Mouse (Mus musculus) midbrain, embryonic 11.5 days (tissue): Measurements from ENCODE around the gene Hist1h2bh. TPM values are rescaled to one million over a fixed set of nuclear protein-coding genes. Genes with fewer than 3 reads are reported as not detected.
"Not testable (repeated sequence)": the region's sequence is repeated elsewhere in the genome, so short reads cannot be mapped to it uniquely, and the experiment has no call there.

Source experiments
- ATAC-seq: fragments of 200-750 bp; cut with Nextera tagmentation; 2 replicates; pipeline ENCODE4 v1.8.0; 2017; ENCODE audit warnings: moderate TSS enrichment, moderate library complexity; ENCODE audit not compliant: low FRiP score
- DNase-seq: peaks from one replicate; pipeline ENCODE4 v3.0.0; 2015; ENCODE audit warnings: low spot score; ENCODE audit errors: missing footprints
- H3K27ac ChIP-seq: fragments of 300-500 bp; sonication (generic); 2 replicates; pipeline ENCODE4 v1.5.1; 2014; ENCODE audit warnings: low read depth, low read length
- H3K27me3 ChIP-seq: fragments of 300-500 bp; sonication (generic); 2 replicates; pipeline ENCODE4 v1.6.1; 2014; ENCODE audit warnings: mild to moderate bottlenecking, low read length, moderate library complexity, mixed read lengths; ENCODE audit not compliant: control insufficient read depth, insufficient read depth
- H3K36me3 ChIP-seq: fragments of 300-500 bp; sonication (generic); 2 replicates; pipeline ENCODE4 v1.6.1; 2014; ENCODE audit warnings: mild to moderate bottlenecking, low read length, moderate library complexity, mixed read lengths; ENCODE audit not compliant: control insufficient read depth, insufficient read depth
- H3K4me1 ChIP-seq: fragments of 300-500 bp; sonication (generic); 2 replicates; pipeline ENCODE4 v1.6.1; 2014; ENCODE audit warnings: low read length; ENCODE audit not compliant: control insufficient read depth, insufficient read depth
- H3K4me2 ChIP-seq: fragments of 300-500 bp; sonication (generic); 2 replicates; pipeline ENCODE4 v1.6.1; 2014; ENCODE audit warnings: mild to moderate bottlenecking, moderate library complexity
- H3K4me3 ChIP-seq: fragments of 300-500 bp; sonication (generic); 2 replicates; pipeline ENCODE4 v1.5.1; 2014; ENCODE audit warnings: low read depth, low read length
- H3K9ac ChIP-seq: fragments of 300-500 bp; sonication (generic); 2 replicates; pipeline ENCODE4 v1.6.1; 2014; ENCODE audit warnings: low read length
- H3K9me3 ChIP-seq: fragments of 300-500 bp; sonication (generic); 2 replicates; pipeline ENCODE4 v1.6.1; 2016; ENCODE audit warnings: low read length; ENCODE audit not compliant: control insufficient read depth
- WGBS: fragments of 180-500 bp; shearing (Covaris S2); extraction: QIAGEN DNeasy Blood & Tissue Kit; methylation state at CpG from one replicate; pipeline ENCODE4 v1.1.7; 2014; 5-methylcytosine and 5-hydroxymethylcytosine counted together
- polyA plus RNA-seq: library from polyadenylated mRNA; unstranded; fragments of >200 nt; fragmentation: Nextera tagmentation; extraction: Ambion mirVana; gene quantifications from 2 replicates; pipeline ENCODE4 v1.2.1, GENCODE M21; 2014

Hist1h2bh gene
- polyA plus RNA-seq, 1 experiment from 2014 or later: 0.44 TPM

DNA sequence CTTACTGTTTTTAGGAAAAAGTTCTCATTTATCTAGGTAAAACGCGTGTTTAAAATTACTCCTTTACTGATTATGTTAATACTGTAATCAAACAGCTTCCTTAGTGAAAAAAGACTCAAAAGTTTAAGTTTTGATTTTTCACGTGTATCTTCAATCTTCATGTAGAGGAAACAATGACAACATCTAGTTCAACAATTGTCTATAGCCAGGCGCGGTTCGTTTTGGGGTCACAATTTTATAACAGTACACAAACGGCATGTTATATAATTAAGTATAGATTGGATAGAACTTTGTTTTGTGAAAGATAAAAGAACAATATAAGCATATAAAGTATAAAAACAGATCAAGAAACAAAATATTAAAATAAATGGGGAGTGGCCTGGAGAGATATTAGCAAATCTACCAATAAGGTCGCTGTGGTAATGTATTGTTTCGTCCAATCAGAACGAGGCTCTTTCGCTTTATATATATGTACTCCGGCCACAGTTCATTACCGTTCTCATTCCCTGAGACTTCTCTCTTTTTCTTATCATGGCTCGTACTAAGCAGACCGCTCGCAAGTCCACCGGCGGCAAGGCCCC, 32.2 kb upstream of the Hist1h2bh start, which contains the start of gene Hist1h3d:
Gene Hist1h3d, plus strand, starts transcription at position 493 of the 581 bp plus-strand sequence.
- Histone ChIP-seq H3K9me3 (no peaks in the 10 kb centered on the region), H3K4me1 (peaks cover 11% of the 10 kb centered on the region), H3K4me3 (peak within 1 kb of the TSS; percentile 39), H3K36me3 (no peaks in the 10 kb centered on the region), H3K27ac (peak within 1 kb of the TSS; percentile 83), H3K9ac (peak within 1 kb of the TSS; percentile 77), H3K27me3 (no peaks in the 10 kb centered on the region), H3K4me2 (peak within 1 kb of the TSS; percentile 61)
- peak; percentile 94 for DNase-seq
- under 1% methylated on average over 18 of the region's 18 CpGs for WGBS
- ATAC-seq: peak; percentile 60

DNA sequence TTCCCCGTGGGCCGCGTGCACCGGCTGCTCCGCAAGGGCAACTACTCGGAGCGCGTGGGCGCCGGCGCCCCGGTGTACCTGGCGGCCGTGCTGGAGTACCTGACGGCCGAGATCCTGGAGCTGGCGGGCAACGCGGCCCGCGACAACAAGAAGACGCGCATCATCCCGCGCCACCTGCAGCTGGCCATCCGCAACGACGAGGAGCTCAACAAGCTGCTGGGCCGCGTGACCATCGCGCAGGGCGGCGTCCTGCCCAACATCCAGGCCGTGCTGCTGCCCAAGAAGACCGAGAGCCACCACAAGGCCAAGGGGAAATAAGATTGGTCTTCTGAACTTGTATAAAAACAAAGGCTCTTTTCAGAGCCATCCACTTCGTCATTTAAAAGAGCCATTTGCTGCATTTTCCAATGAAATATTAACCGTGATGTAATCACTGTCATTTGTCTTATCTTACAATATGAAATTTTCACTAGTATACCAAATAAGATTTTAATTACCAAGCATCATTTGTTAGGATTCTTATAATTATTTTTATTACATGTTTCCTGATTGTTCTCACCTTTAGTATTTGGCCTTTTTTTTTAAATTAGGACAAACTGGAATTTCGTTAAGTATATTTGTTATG, 31.5 kb upstream of the Hist1h2bh start:
- peak; percentile 92 for DNase-seq
- peak overlapping the region; percentile 62 for H3K9ac ChIP-seq

DNA sequence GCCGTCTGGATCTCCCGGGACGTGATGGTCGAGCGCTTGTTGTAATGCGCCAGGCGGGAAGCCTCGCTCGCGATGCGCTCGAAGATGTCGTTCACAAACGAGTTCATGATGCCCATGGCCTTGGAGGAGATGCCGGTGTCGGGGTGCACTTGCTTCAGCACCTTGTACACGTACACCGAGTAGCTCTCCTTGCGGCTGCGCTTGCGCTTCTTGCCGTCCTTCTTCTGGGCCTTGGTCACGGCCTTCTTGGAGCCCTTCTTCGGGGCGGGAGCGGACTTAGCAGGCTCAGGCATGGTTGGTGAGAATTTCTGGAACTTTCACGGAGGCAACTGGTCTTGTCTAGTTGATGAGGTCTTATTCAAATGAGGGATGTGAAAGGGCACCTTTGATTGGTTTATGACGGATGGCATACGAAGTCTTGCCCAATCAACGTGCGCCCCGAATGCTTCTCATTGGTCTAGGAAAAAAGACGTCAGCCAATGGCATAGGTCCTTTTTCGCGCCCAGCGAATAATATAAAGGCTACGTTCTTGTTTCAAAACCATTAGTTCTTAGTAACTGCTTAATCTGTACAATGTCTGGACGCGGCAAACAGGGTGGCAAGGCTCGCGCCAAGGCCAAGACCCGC, 30.8 kb upstream of the Hist1h2bh start, which contains the start of the genes Hist1h2bf and Hist1h2ad:
Gene Hist1h2bf, minus strand, starts transcription at position 299 of the 627 bp plus-strand sequence.
Gene Hist1h2ad, plus strand, starts transcription at position 484 of the 627 bp plus-strand sequence.
- not testable (repeated sequence) for H3K9me3 ChIP-seq, H3K27me3 ChIP-seq, H3K36me3 ChIP-seq
- H3K4me3 ChIP-seq: peak within 1 kb of the TSS; percentile 39; the same call in 1 of the 2 replicates
- WGBS: 0% methylated on average over 24 of the region's 42 CpGs
- ATAC-seq (peak; percentile 90), DNase-seq (peak; percentile 98)
- H3K27ac ChIP-seq: peak within 1 kb of the TSS; percentile 93
- H3K9ac ChIP-seq: peak within 1 kb of the TSS; percentile 62
- H3K4me1 ChIP-seq: peaks cover 15% of the 10 kb centered on the region
- peak within 1 kb of the TSS; percentile 63 for H3K4me2 ChIP-seq

More for the DNA sequence above, 31.5 kb upstream of the Hist1h2bh start:
- H3K9me3 ChIP-seq, H3K27me3 ChIP-seq, ATAC-seq, H3K36me3 ChIP-seq: not testable (repeated sequence)
- H3K4me1 ChIP-seq: peaks cover 15% of the 10 kb centered on the region
- peak overlapping the region; percentile 83 for H3K27ac ChIP-seq
- peak overlapping the region; percentile 61 for H3K4me2 ChIP-seq
- 0% methylated on average over 4 of the region's 39 CpGs for WGBS
- peak overlapping the region; percentile 27; the same call in 1 of the 2 replicates for H3K4me3 ChIP-seq

DNA sequence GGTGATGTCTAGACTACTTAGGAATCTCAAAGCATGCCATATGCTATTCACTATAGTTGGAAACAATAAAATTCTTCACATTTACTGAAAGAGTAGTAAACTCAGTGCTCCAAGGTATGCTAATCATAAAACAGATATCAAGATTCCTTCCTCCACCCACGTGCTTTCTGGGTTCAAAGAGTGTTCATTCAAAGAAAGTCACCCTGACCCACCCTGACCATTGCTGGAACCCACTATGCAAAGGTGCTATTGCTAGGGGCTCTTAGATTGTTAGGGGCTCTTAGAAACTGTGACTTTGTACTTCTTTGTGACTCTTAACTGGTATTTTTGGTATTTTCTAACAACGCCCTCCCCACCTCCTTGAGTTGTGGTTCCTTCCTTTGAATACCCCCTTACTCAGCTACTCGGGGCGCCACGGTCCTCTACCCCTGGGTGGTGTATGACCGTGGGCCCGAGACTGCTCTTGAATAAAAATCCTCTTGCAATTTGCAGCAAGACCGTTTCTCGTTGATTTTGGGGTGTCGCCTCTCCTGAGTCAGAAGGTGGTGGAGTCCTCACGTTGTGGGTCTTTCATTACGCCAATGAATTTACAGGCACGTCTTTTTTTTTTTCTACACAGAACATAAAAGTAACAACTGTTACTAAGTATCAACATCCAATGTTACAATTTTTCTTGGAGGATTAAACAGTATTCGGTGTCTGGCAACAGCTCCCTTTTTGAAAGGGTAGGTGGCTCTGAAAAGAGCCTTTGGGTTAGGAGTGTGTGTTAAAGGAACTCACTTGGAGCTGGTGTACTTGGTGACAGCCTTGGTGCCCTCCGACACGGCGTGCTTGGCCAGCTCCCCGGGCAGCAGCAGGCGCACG, 30.1 kb upstream of the Hist1h2bh start:
- not testable (repeated sequence) for H3K9me3 ChIP-seq, H3K36me3 ChIP-seq, ATAC-seq, H3K27me3 ChIP-seq
- H3K4me2 ChIP-seq: peak overlapping the region; percentile 63
- peak overlapping the region; percentile 93 for H3K27ac ChIP-seq
- peak; percentile 91 for DNase-seq
- peak overlapping the region; percentile 18; the same call in 1 of the 2 replicates for H3K4me3 ChIP-seq
- peak overlapping the region; percentile 55 for H3K9ac ChIP-seq
- H3K4me1 ChIP-seq: peaks cover 15% of the 10 kb centered on the region
- WGBS: 11% methylated on average over 17 of the region's 20 CpGs

DNA sequence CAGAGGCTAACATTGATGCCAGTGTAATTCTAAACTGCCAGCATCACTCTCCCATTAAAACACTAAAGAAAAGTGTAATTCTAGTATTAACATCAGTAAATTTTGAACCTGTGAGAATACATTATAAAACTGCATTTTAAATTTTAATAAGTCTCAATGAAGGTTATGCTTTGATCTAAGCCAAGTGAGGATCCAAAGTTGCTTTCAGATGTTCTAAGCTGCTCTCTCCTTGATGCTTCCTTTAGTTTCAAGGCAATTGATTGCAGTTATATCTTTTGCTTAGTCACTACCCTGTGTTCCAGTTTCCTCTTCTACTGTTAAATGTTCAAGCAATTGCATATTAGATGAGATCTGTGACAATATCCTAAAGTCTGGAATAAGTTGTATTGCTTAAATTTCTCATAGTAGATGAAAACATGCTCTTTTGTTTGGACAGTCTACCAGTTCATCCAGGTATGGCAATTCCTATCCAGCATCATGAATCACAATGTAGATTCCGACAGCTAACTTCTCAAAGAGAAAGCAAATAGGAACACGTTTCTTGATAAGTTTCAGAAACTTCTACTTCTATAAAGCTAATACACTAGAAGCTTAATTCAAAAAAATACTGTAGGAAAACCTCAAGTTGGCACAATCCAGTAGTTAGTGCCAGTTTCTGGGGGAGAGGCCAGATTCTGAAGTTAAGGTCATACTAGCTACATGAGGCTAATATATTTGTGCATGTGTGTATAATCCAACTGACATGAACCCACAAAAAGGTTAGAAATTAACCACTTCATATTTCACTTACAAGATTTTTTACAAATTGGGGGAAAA, 29.2 kb upstream of the Hist1h2bh start:
- Histone ChIP-seq H3K27me3 (no peaks in the 10 kb centered on the region), H3K4me3 (peak overlapping the region; percentile 43), H3K9me3 (no peaks in the 10 kb centered on the region), H3K27ac (peak overlapping the region; percentile 93), H3K36me3 (no peaks in the 10 kb centered on the region), H3K4me1 (peaks cover 15% of the 10 kb centered on the region), H3K4me2 (peak overlapping the region; percentile 63), H3K9ac (peak overlapping the region; percentile 75)
- WGBS: 42% methylated on average over 2 of the region's 2 CpGs
- ATAC-seq (no peak), DNase-seq (peak; percentile 92)

DNA sequence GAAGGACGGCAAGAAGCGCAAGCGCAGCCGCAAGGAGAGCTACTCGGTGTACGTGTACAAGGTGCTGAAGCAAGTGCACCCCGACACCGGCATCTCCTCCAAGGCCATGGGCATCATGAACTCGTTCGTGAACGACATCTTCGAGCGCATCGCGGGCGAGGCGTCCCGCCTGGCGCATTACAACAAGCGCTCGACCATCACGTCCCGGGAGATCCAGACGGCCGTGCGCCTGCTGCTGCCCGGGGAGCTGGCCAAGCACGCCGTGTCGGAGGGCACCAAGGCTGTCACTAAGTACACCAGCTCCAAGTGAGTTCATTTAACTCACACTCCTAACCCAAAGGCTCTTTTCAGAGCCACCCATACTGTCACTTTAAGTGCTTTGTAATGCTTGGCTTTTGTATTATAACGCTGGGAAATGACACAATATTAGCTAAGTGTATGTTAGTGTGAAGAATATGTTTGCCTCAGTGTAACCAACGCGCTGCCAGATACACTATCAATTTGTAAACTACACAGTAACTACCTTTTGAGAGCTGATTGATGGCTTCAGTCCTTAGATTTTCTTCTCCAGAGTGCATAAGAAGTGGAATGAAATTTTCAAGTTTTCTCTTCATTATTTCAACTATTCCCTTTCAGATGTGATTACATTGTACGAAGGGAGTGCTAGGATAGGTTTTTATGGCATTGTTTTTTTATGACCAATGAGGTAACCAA, 28.5 kb upstream of the Hist1h2bh start:
- H3K4me1 ChIP-seq, H3K36me3 ChIP-seq, ATAC-seq, H3K27me3 ChIP-seq, H3K9me3 ChIP-seq: not testable (repeated sequence)
- Histone ChIP-seq H3K9ac (peak overlapping the region; percentile 75), H3K27ac (peak overlapping the region; percentile 93), H3K4me2 (peak overlapping the region; percentile 63), H3K4me3 (peak overlapping the region; percentile 43)
- WGBS: under 1% methylated on average over 11 of the region's 34 CpGs
- peak; percentile 91 for DNase-seq

DNA sequence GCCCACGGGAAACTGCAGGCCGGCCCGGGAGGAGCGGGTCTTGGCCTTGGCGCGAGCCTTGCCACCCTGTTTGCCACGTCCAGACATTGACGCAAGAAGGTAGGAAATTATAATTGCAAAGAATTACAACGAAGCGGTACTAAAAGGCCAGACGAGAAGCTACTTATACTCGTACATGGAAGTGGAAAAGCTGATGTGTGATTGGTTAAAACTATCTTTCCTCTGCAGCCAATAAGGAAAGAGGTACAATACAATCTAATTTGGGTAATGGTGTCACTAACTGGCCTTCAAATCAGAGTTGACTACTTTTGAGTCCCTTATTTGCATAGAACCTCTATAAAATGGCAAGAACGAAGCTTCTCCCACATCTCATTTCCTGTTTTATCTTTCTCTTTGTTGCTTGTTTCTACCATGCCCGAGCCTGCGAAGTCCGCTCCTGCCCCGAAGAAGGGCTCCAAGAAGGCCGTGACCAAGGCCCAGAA, 27.9 kb upstream of the Hist1h2bh start, which contains the start of the genes Hist1h2ae and Hist1h2bg:
Gene Hist1h2ae, minus strand, starts transcription at position 199 of the 482 bp plus-strand sequence.
Gene Hist1h2bg, plus strand, starts transcription at position 375 of the 482 bp plus-strand sequence.
- no peaks in the 10 kb centered on the region for H3K27me3 ChIP-seq
- H3K4me3 ChIP-seq: peak within 1 kb of the TSS; percentile 43
- H3K9me3 ChIP-seq: no peaks in the 10 kb centered on the region
- ATAC-seq (peak; percentile 90), DNase-seq (peak; percentile 96)
- 0% methylated on average over 18 of the region's 18 CpGs for WGBS
- H3K27ac ChIP-seq: peak within 1 kb of the TSS; percentile 93
- H3K4me1 ChIP-seq: peaks cover 6% of the 10 kb centered on the region; the same call in 1 of the 2 replicates
- H3K36me3 ChIP-seq: no peaks in the 10 kb centered on the region
- peak within 1 kb of the TSS; percentile 63 for H3K4me2 ChIP-seq
- H3K9ac ChIP-seq: peak within 1 kb of the TSS; percentile 75
